Mouse (Mus musculus): Measurements from ENCODE around the gene Sh3bgrl2.
A peak's percentile ranks its signal among the peaks of the same experiment; 100 is the strongest.

Sh3bgrl2 gene

GRCm38 (mm10) chr9:83589680-83590467 lies 41.7 kb downstream of the Sh3bgrl2 start:
- DNase-seq (ENCODE audit: low read depth, low spot score), result no peak

GRCm38 (mm10) chr9:83591848-83592456 lies 43.8 kb downstream of the Sh3bgrl2 start:
- no peak for DNase-seq (ENCODE audit: low read depth, low spot score)

- no peak for DNase-seq (ENCODE audit: low read depth, low spot score)
These were observed 45.7 kb downstream of the Sh3bgrl2 start for GRCm38 (mm10) chr9:83593811-83594210.

GRCm38 (mm10) chr9:83596132-83596531 lies 48.0 kb downstream of the Sh3bgrl2 start:
- DNase-seq (ENCODE audit: low read depth, low spot score), result no peak

- DNase-seq (ENCODE audit: low read depth, low spot score), result no peak
These were observed 48.7 kb downstream of the Sh3bgrl2 start for GRCm38 (mm10) chr9:83596646-83597481.

- no peak for DNase-seq (ENCODE audit: low read depth, low spot score)
These were observed 49.9 kb downstream of the Sh3bgrl2 start for GRCm38 (mm10) chr9:83598047-83598446.

- no peak for DNase-seq (ENCODE audit: low read depth, low spot score)
These were observed 51.4 kb downstream of the Sh3bgrl2 start for GRCm38 (mm10) chr9:83599505-83599904.

- no peak for DNase-seq (ENCODE audit: low read depth, low spot score)
These were observed 52.3 kb downstream of the Sh3bgrl2 start for GRCm38 (mm10) chr9:83600286-83601048.

GRCm38 (mm10) chr9:83602176-83602770 lies 54.1 kb downstream of the Sh3bgrl2 start:
- no peak for DNase-seq (ENCODE audit: low read depth, low spot score)

- DNase-seq (ENCODE audit: low read depth, low spot score), result no peak
These were observed 55.0 kb downstream of the Sh3bgrl2 start for GRCm38 (mm10) chr9:83603159-83603558.

GRCm38 (mm10) chr9:83605886-83606640 lies 57.9 kb downstream of the Sh3bgrl2 start:
- no peak for DNase-seq (ENCODE audit: low read depth, low spot score)

GRCm38 (mm10) chr9:83608135-83608534 lies 60.0 kb downstream of the Sh3bgrl2 start:
- no peak for DNase-seq (ENCODE audit: low read depth, low spot score)

- DNase-seq (ENCODE audit: low read depth, low spot score), result peak; percentile 79
These were observed 61.5 kb downstream of the Sh3bgrl2 start for GRCm38 (mm10) chr9:83609422-83610297.

- DNase-seq (ENCODE audit: low read depth, low spot score), result no peak
These were observed 67.9 kb downstream of the Sh3bgrl2 start for GRCm38 (mm10) chr9:83615912-83616585.

- no peak for DNase-seq (ENCODE audit: low read depth, low spot score)
These were observed 68.5 kb downstream of the Sh3bgrl2 start for GRCm38 (mm10) chr9:83616586-83617081.

- no peak for DNase-seq (ENCODE audit: low read depth, low spot score)
These were observed 75.3 kb downstream of the Sh3bgrl2 start for GRCm38 (mm10) chr9:83623455-83623854.

- DNase-seq (ENCODE audit: low read depth, low spot score), result no peak
These were observed 76.1 kb downstream of the Sh3bgrl2 start for GRCm38 (mm10) chr9:83624193-83624592.

GRCm38 (mm10) chr9:83625085-83625484 lies 77.0 kb downstream of the Sh3bgrl2 start:
- DNase-seq (ENCODE audit: low read depth, low spot score), result no peak

All from embryo, embryonic 11.5 days (tissue).